Mouse (Mus musculus): ENCODE results near the gene Exoc4. TPM values are rescaled to one million over a fixed set of nuclear protein-coding genes. Genes with fewer than 3 reads are reported as not detected.

The Exoc4 gene
- polyA plus RNA-seq, 1 experiment from 2014 or later = 33.1 TPM

GRCm38 (mm10) chr6:33763970-33764369 is 515.1 kb downstream of the Exoc4 start:
- DNase-seq = peak; percentile 48
- Histone ChIP-seq H3K27me3 (ENCODE audit: insufficient read depth, low read length) (no peaks in the 10 kb centered on the region), H3K27ac (ENCODE audit: low read depth) (no peak overlapping the region), H3K4me2 (no peak overlapping the region), H3K9ac (no peak overlapping the region), H3K4me3 (ENCODE audit: low read depth, low read length) (no peak overlapping the region), H3K9me3 (ENCODE audit: low read depth, low read length) (no peaks in the 10 kb centered on the region), H3K4me1 (ENCODE audit: insufficient read depth) (no peaks in the 10 kb centered on the region), H3K36me3 (ENCODE audit: insufficient read depth) (no peaks in the 10 kb centered on the region)
- TF ChIP-seq CTCF (IDR thresholded peaks at IDR 0.05; ENCODE audit: low read depth) = no peak
- no peak for ATAC-seq (ENCODE audit: insufficient read depth)
- 44% methylated on average over 3 of the region's 3 CpGs for WGBS

DNA sequence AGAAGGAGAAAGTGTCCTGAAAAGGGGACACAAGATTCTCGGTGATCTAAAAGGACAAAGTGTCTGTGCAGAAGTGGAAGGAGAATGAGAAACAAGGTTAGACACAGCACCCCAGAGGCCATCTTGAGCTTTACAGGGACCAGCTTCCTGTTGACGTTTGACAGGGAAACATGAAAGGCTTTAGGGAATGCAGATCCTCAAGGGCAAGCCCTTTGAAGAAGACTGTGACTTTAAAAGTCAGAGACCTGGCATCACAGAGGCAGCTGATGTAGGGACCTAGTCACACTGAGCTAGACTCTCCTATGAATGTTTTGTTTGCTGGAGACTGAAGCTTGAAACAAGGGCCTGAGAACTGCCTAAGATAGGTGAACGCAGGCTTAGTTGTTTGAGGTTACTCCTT is 520.4 kb downstream of the Exoc4 start:
- H3K9ac ChIP-seq = no peak overlapping the region
- no peak overlapping the region for H3K27ac ChIP-seq (ENCODE audit: low read depth)
- 38% methylated on average over 3 of the region's 3 CpGs for WGBS
- no peaks in the 10 kb centered on the region for H3K36me3 ChIP-seq (ENCODE audit: insufficient read depth)
- H3K27me3 ChIP-seq (ENCODE audit: insufficient read depth, low read length) = no peaks in the 10 kb centered on the region
- DNase-seq (no peak), ATAC-seq (ENCODE audit: insufficient read depth) (no peak)
- no peaks in the 10 kb centered on the region for H3K4me1 ChIP-seq (ENCODE audit: insufficient read depth)
- H3K4me2 ChIP-seq = no peak overlapping the region
- H3K4me3 ChIP-seq (ENCODE audit: low read depth, low read length) = no peak overlapping the region
- no peaks in the 10 kb centered on the region for H3K9me3 ChIP-seq (ENCODE audit: low read depth, low read length)
- no peak for TF ChIP-seq CTCF (IDR thresholded peaks at IDR 0.05; ENCODE audit: low read depth)

DNA sequence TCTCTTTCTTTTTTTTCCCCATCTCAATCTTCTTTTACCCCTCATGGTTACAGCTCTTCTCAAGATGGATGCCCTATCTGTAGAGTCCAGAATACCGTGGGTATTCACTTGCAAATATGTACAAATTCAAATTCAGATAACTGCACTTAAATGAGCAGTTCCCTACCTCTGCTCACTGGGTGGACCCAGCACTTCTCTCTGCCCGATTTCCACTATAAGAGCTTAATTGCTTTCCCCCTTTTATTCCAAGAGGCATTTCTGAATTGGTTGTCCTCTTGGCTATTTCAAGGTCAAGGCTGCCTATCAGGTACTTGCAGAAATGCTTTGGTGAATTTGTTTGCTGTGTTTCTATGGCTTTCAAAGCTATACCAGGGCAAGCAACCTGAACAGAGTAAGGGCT is 521.1 kb downstream of the Exoc4 start:
- Histone ChIP-seq H3K4me1 (ENCODE audit: insufficient read depth) (no peaks in the 10 kb centered on the region), H3K4me3 (ENCODE audit: low read depth, low read length) (no peak overlapping the region)
- TF ChIP-seq CTCF (IDR thresholded peaks at IDR 0.05; ENCODE audit: low read depth) = no peak

GRCm38 (mm10) chr6:33772551-33773315 is 523.8 kb downstream of the Exoc4 start:
- Histone ChIP-seq H3K27me3 (ENCODE audit: insufficient read depth, low read length) (no peaks in the 10 kb centered on the region), H3K4me1 (ENCODE audit: insufficient read depth) (no peaks in the 10 kb centered on the region), H3K27ac (ENCODE audit: low read depth) (no peak overlapping the region), H3K4me3 (ENCODE audit: low read depth, low read length) (no peak overlapping the region), H3K9me3 (ENCODE audit: low read depth, low read length) (no peaks in the 10 kb centered on the region), H3K4me2 (no peak overlapping the region), H3K36me3 (ENCODE audit: insufficient read depth) (no peaks in the 10 kb centered on the region), H3K9ac (no peak overlapping the region)
- no peak for TF ChIP-seq CTCF (IDR thresholded peaks at IDR 0.05; ENCODE audit: low read depth)
- DNase-seq (no peak), ATAC-seq (ENCODE audit: insufficient read depth) (no peak)
- WGBS = 65% methylated on average over 9 of the region's 9 CpGs

More for the DNA sequence above, 521.1 kb downstream of the Exoc4 start:
- Histone ChIP-seq H3K9ac (no peak overlapping the region), H3K9me3 (ENCODE audit: low read depth, low read length) (no peaks in the 10 kb centered on the region), H3K36me3 (ENCODE audit: insufficient read depth) (no peaks in the 10 kb centered on the region), H3K4me2 (no peak overlapping the region), H3K27me3 (ENCODE audit: insufficient read depth, low read length) (no peaks in the 10 kb centered on the region), H3K27ac (ENCODE audit: low read depth) (no peak overlapping the region)
- no peak for ATAC-seq (ENCODE audit: insufficient read depth)
- WGBS = 70% methylated on average over 2 of the region's 2 CpGs
- no peak for DNase-seq

GRCm38 (mm10) chr6:33792604-33793003 is 543.7 kb downstream of the Exoc4 start:
- no peaks in the 10 kb centered on the region for H3K9me3 ChIP-seq (ENCODE audit: low read depth, low read length)
- no peak overlapping the region for H3K4me3 ChIP-seq (ENCODE audit: low read depth, low read length)
- no peaks in the 10 kb centered on the region for H3K4me1 ChIP-seq (ENCODE audit: insufficient read depth)
- H3K27me3 ChIP-seq (ENCODE audit: insufficient read depth, low read length) = no peaks in the 10 kb centered on the region
- no peak for TF ChIP-seq CTCF (IDR thresholded peaks at IDR 0.05; ENCODE audit: low read depth)
- no peak overlapping the region for H3K9ac ChIP-seq
- H3K4me2 ChIP-seq = no peak overlapping the region
- H3K36me3 ChIP-seq (ENCODE audit: insufficient read depth) = no peaks in the 10 kb centered on the region
- WGBS = 66% methylated on average over 2 of the region's 2 CpGs
- DNase-seq (no peak), ATAC-seq (ENCODE audit: insufficient read depth) (no peak)
- H3K27ac ChIP-seq (ENCODE audit: low read depth) = no peak overlapping the region

DNA sequence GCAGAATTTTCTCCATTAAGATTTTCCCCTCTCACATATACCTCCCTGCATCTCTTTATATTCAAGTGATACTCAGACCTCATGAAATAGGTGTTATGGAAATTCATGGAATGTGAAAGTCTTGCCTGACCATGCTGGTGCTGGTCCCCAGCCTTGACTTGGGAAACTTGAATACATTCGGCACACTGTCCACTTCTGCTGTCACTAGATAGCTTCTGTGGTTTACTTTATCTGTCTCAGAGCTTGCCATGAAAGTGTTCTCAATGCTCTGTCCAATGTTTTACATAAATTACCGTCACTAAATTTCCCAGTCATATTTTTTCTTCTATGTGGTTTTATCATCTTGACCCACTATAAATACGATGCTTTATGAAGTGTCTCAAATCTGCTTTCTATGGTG is 552.4 kb downstream of the Exoc4 start:
- Histone ChIP-seq H3K4me2 (no peak overlapping the region), H3K36me3 (ENCODE audit: insufficient read depth) (no peaks in the 10 kb centered on the region), H3K27me3 (ENCODE audit: insufficient read depth, low read length) (no peaks in the 10 kb centered on the region), H3K27ac (ENCODE audit: low read depth) (no peak overlapping the region), H3K9ac (no peak overlapping the region), H3K9me3 (ENCODE audit: low read depth, low read length) (no peaks in the 10 kb centered on the region), H3K4me1 (ENCODE audit: insufficient read depth) (no peaks in the 10 kb centered on the region), H3K4me3 (ENCODE audit: low read depth, low read length) (no peak overlapping the region)
- TF ChIP-seq CTCF (IDR thresholded peaks at IDR 0.05; ENCODE audit: low read depth) = no peak
- no peak for ATAC-seq (ENCODE audit: insufficient read depth)
- WGBS = 69% methylated on average over 3 of the region's 3 CpGs
- no peak for DNase-seq

- DNase-seq (no peak), ATAC-seq (ENCODE audit: insufficient read depth) (no peak)
- TF ChIP-seq CTCF (IDR thresholded peaks at IDR 0.05; ENCODE audit: low read depth) = no peak
- H3K4me3 ChIP-seq (ENCODE audit: low read depth, low read length) = no peak overlapping the region
- no peaks in the 10 kb centered on the region for H3K27me3 ChIP-seq (ENCODE audit: insufficient read depth, low read length)
- no peak overlapping the region for H3K4me2 ChIP-seq
- WGBS = 69% methylated on average over 3 of the region's 3 CpGs
- no peak overlapping the region for H3K27ac ChIP-seq (ENCODE audit: low read depth)
- H3K36me3 ChIP-seq (ENCODE audit: insufficient read depth) = no peaks in the 10 kb centered on the region
- no peak overlapping the region for H3K9ac ChIP-seq
- no peaks in the 10 kb centered on the region for H3K9me3 ChIP-seq (ENCODE audit: low read depth, low read length)
- H3K4me1 ChIP-seq (ENCODE audit: insufficient read depth) = no peaks in the 10 kb centered on the region
Observed at GRCm38 (mm10) chr6:33803481-33804098, 554.7 kb downstream of the Exoc4 start.

Data from lung, embryonic 14.5 days (tissue).